Mouse (Mus musculus) megakaryocyte-erythroid progenitor cell, adult 5-6 weeks (primary cell): Measurements from ENCODE around the gene Rab4a. TPM values are rescaled to one million over a fixed set of nuclear protein-coding genes. Genes with fewer than 3 reads are reported as not detected.

Experiments used
- ATAC-seq: replicated peaks from 2 replicates; pipeline ENCODE4 v1.8.0; 2016; ENCODE audit warnings: mild to moderate bottlenecking, inconsistent platforms; ENCODE audit not compliant: severe bottlenecking, poor library complexity, low FRiP score, low TSS enrichment
- total RNA-seq, 2 experiments: library from RNA; stranded (forward) in 1 of 2; stranded (reverse) in 1 of 2; fragments of 200-1000, 215-1000 nt in 1 of 2; fragments of >200 nt in 1 of 2; fragmentation: Nextera tagmentation in 1 of 2; gene quantifications; 2 replicates each; pipeline ENCODE4 v1.2.3; 2014 to 2017

The Rab4a gene
- total RNA-seq, 2 experiments from 2014 or later, result 42.7 to 84.1 TPM

DNA sequence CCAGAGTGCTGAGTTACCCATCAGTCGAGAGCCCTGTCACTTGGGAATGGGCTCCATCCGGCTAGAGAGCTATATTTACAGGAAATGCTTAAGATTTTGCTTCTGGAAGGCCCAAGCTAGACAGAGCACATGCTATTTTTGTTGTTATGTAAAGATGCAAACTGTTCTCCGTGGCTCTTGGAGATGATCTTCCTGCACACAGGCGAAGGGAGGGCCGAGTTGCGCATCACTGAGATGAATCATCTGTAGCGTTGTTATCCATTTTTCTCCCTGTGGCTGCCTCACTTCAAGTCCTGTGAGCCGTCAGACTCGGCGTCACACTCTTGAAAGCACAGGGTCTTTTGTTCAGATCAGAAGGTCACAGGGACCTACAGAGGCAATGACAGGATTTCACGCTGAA, 68.5 kb downstream of the Rab4a start:
- ATAC-seq, result no peak

DNA sequence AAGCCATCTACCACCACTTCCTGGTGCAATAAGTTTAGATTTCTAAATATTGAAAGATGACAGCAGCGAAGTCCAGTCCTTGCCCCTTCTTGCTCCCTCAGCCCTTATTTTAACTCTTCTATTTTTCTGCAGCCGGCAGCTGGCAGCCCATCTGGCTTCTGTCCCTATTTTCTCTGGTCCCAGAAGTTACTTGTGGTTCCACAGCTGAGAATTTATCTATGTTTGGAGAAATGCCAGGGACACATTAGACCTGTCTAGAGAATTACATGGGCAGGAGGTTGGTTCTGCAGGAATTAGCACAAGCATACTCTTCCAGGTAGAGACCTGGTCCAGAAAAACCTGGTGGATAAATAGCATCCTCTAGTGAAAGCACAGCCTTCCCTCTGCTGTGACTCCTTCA, 72.1 kb downstream of the Rab4a start:
- ATAC-seq, result no peak

DNA sequence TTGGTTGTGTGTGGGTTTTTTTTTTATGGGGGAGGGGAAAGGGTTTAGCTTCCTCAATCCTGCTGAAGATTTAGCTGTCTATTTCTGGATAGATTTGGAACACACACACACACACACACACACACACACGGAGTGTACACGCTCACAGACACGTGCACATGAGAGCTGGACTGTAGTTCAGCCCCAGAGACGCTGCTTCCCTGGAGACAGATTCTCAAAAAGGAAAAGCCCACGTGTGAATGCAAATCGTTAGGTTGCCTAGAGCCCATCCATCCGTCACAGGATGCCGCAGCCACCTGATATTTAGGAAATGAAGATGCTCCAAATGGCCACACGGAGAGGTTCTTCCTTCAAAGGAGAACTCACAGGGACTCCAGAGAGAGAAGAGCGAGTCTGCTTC, 74.5 kb downstream of the Rab4a start:
- no peak for ATAC-seq

DNA sequence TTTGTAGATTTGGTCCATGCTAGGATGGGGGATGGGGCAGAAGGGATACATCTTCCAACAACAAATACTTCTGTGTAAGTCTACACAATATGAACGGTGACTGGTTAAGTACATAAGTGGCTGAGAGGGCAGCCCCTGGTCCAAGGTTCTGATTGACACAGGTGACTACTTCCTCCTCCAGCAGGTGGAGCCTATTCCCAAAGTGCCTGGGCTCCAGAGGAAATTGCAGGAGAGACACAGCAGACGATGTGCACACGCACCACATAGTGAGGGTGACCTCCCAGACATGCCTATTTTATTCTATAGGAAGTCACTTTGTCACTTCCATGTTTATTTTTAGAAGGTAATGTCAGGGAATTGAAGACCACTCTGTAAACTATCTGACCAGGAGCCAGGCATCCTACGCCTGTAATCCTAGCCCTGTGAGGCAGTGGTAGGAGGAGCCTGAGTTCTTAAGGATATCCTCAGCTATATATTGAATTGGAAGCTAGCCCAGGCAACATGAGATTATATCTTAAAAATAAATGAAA, 75.1 kb downstream of the Rab4a start:
- no peak for ATAC-seq

DNA sequence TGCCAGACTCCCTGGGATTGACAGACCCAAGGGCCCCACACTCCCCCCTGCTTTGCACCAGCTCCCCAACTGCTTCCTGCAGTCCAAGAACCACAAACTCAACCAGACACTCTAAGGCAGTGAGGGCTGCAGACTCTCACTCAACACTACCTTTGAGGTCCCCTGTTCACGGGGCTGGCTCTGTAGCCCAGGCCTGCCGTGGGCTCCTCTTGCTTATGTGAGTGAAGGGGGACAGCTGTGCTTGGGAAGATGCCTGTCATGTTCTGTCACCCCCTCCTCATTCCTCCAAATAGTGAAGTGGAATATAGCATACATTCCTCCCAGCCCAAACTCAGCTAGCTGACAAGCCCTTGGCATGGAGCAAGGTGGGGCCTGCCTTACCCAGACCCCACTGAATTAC, 76.6 kb downstream of the Rab4a start:
- ATAC-seq, result no peak

DNA sequence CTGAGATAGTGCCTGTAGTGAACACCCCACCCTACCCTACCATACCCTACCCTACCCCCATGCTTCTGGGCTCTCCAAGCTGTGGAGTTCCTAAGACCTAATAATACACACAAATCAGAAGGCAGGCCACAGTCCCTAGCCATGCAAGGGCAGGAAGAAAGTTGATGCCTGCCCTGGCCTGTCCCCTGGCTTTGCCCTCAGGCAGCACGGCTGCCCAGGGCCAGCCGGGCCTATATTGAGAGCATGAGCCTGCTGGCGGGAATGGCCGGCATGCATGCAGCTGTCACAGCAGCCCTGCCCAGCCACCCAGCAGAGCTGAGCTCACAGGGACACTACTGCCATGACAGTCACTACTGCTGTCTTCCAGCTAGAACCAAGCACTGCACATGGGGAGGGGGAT, 77.3 kb downstream of the Rab4a start:
- ATAC-seq, result 0 out of 2 replicates have a peak, but pooled peaks have one; percentile 31

Other genes with a start within 250 kb of the Rab4a start
- 0.25 TPM in 1 of 2 replicates, not detected in the other for gene Rhou, start 152.1 kb upstream of the Rab4a start, total RNA-seq (2014; fragmentation: Nextera tagmentation)
- 0.05 TPM in 1 of 2 replicates, not detected in the other for gene Rhou, start 152.1 kb upstream of the Rab4a start, total RNA-seq (2017)
- 7.9 and 11.6 TPM in 2 replicates for gene Ccsap, start 54.2 kb downstream of the Rab4a start, total RNA-seq (2014; fragmentation: Nextera tagmentation)
- 11.2 and 12.4 TPM in 2 replicates for gene Ccsap, start 54.2 kb downstream of the Rab4a start, total RNA-seq (2017)
- not detected in 2 replicates for gene Acta1, start 88.8 kb downstream of the Rab4a start, total RNA-seq (2014; fragmentation: Nextera tagmentation)
- gene Acta1, start 88.8 kb downstream of the Rab4a start, total RNA-seq (2017), result not detected in 2 replicates
- 37.6 and 47.2 TPM in 2 replicates for gene Nup133, start 143.3 kb downstream of the Rab4a start, total RNA-seq (2014; fragmentation: Nextera tagmentation)
- gene Nup133, start 143.3 kb downstream of the Rab4a start, total RNA-seq (2017), result 35.7 and 36.3 TPM in 2 replicates
- 45.7 and 47.9 TPM in 2 replicates for gene Abcb10, start 177.1 kb downstream of the Rab4a start, total RNA-seq (2014; fragmentation: Nextera tagmentation)
- gene Abcb10, start 177.1 kb downstream of the Rab4a start, total RNA-seq (2017), result 23.8 and 39.0 TPM in 2 replicates
- 58.2 and 60.6 TPM in 2 replicates for gene Taf5l, start 215.4 kb downstream of the Rab4a start, total RNA-seq (2014; fragmentation: Nextera tagmentation)
- 34.3 and 52.8 TPM in 2 replicates for gene Taf5l, start 215.4 kb downstream of the Rab4a start, total RNA-seq (2017)
- gene Urb2, start 215.5 kb downstream of the Rab4a start, total RNA-seq (2014; fragmentation: Nextera tagmentation), result 25.4 and 36.2 TPM in 2 replicates
- 28.0 and 28.1 TPM in 2 replicates for gene Urb2, start 215.5 kb downstream of the Rab4a start, total RNA-seq (2017)